Mouse (Mus musculus) forebrain, embryonic 11.5 days (tissue): Measurements from ENCODE around the gene Fam222b. TPM values are rescaled to one million over a fixed set of nuclear protein-coding genes. Genes with fewer than 3 reads are reported as not detected.

ENCODE experiments used
- ATAC-seq: fragments of 200-750 bp; cut with Nextera tagmentation; replicated peaks from 2 replicates; pipeline ENCODE4 v1.8.0; 2017; ENCODE audit warnings: moderate TSS enrichment; ENCODE audit not compliant: low FRiP score
- DNase-seq: peaks from one replicate; pipeline ENCODE4 v3.0.0-alpha.2; 2017; ENCODE audit warnings: low spot score
- H3K27ac ChIP-seq: fragments of 300-500 bp; sonication (generic); 2 replicates; pipeline ENCODE4 v1.5.1; 2014; ENCODE audit warnings: low read depth, low read length
- H3K27me3 ChIP-seq: fragments of 300-500 bp; sonication (generic); 2 replicates; pipeline ENCODE4 v1.6.1; 2014; ENCODE audit warnings: mild to moderate bottlenecking, low read length, mixed read lengths; ENCODE audit not compliant: control insufficient read depth, insufficient read depth
- H3K36me3 ChIP-seq: fragments of 300-500 bp; sonication (generic); 2 replicates; pipeline ENCODE4 v1.6.1; 2014; ENCODE audit warnings: mild to moderate bottlenecking, low read length, moderate library complexity, mixed read lengths; ENCODE audit not compliant: control insufficient read depth, insufficient read depth
- H3K4me1 ChIP-seq: fragments of 300-500 bp; sonication (generic); replicated peaks from 2 replicates; pipeline ENCODE4 v1.6.1; 2014; ENCODE audit warnings: low read length, mixed read lengths; ENCODE audit not compliant: control insufficient read depth, insufficient read depth
- H3K4me2 ChIP-seq: fragments of 300-500 bp; sonication (generic); 2 replicates; pipeline ENCODE4 v1.6.1; 2014; ENCODE audit warnings: low read depth, mild to moderate bottlenecking, low read length, moderate library complexity, mixed read lengths; ENCODE audit not compliant: severe bottlenecking
- H3K4me3 ChIP-seq: fragments of 300-500 bp; sonication (generic); 2 replicates; pipeline ENCODE4 v1.5.1; 2014; ENCODE audit warnings: low read depth, low read length
- H3K9ac ChIP-seq: fragments of 300-500 bp; sonication (generic); 2 replicates; pipeline ENCODE4 v1.6.1; 2014; ENCODE audit warnings: low read length
- H3K9me3 ChIP-seq: fragments of 300-500 bp; sonication (generic); 2 replicates; pipeline ENCODE4 v1.6.1; 2016; ENCODE audit warnings: low read length, mixed read lengths; ENCODE audit not compliant: control insufficient read depth
- WGBS: fragments of 180-500 bp; shearing (Covaris S2); extraction: QIAGEN DNeasy Blood & Tissue Kit; methylation state at CpG from one replicate; pipeline ENCODE4 v1.1.7; 2014; 5-methylcytosine and 5-hydroxymethylcytosine counted together
- polyA plus RNA-seq: library from polyadenylated mRNA; unstranded; fragments of >200 nt; fragmentation: Nextera tagmentation; extraction: Ambion mirVana; gene quantifications from 2 replicates; pipeline ENCODE4 v1.2.1, GENCODE M21; 2014

Fam222b gene
- polyA plus RNA-seq, 1 experiment from 2014 or later = 31.3 TPM

GRCm38 (mm10) chr11:78166161-78166560 is 71.7 kb downstream of the Fam222b start:
- H3K9ac ChIP-seq = peak overlapping the region; percentile 87
- H3K27ac ChIP-seq = no peak overlapping the region
- H3K4me2 ChIP-seq = peak overlapping the region; percentile 86
- H3K4me3 ChIP-seq = peak overlapping the region; percentile 99; the same call in 1 of the 2 replicates
- 44% methylated on average over 4 of the region's 4 CpGs for WGBS
- no peaks in the 10 kb centered on the region for H3K9me3 ChIP-seq
- 0 out of 2 replicates have a peak, but pooled peaks cover 2% of the 10 kb centered on the region for H3K27me3 ChIP-seq
- peaks cover 18% of the 10 kb centered on the region for H3K4me1 ChIP-seq
- ATAC-seq = no peak
- peaks cover 3% of the 10 kb centered on the region for H3K36me3 ChIP-seq
- DNase-seq = no peak

- H3K27ac ChIP-seq = no peak overlapping the region
- H3K27me3 ChIP-seq = 0 out of 2 replicates have a peak, but pooled peaks cover 2% of the 10 kb centered on the region
- no peak overlapping the region for H3K4me3 ChIP-seq
- no peaks in the 10 kb centered on the region for H3K9me3 ChIP-seq
- ATAC-seq = no peak
- H3K36me3 ChIP-seq = peaks cover 3% of the 10 kb centered on the region
- H3K4me2 ChIP-seq = no peak overlapping the region
- no peak for DNase-seq
- H3K4me1 ChIP-seq = peaks cover 18% of the 10 kb centered on the region
- no peak overlapping the region for H3K9ac ChIP-seq
- WGBS = 65% methylated on average over 6 of the region's 6 CpGs
Measured at GRCm38 (mm10) chr11:78166640-78167039, 72.2 kb downstream of the Fam222b start.

GRCm38 (mm10) chr11:78167257-78167959 is 72.9 kb downstream of the Fam222b start:
- WGBS = 87% methylated on average over 14 of the region's 14 CpGs
- no peak overlapping the region for H3K27ac ChIP-seq

GRCm38 (mm10) chr11:78168541-78169468 is 74.3 kb downstream of the Fam222b start:
- no peak overlapping the region for H3K4me3 ChIP-seq
- WGBS = 61% methylated on average over 19 of the region's 19 CpGs
- no peaks in the 10 kb centered on the region for H3K36me3 ChIP-seq
- H3K4me1 ChIP-seq = peaks cover 8% of the 10 kb centered on the region
- H3K9me3 ChIP-seq = no peaks in the 10 kb centered on the region
- no peak overlapping the region for H3K27ac ChIP-seq
- H3K27me3 ChIP-seq = 0 out of 2 replicates have a peak, but pooled peaks cover 2% of the 10 kb centered on the region
- no peak overlapping the region for H3K9ac ChIP-seq
- ATAC-seq = no peak
- no peak for DNase-seq
- no peak overlapping the region for H3K4me2 ChIP-seq

More at GRCm38 (mm10) chr11:78167257-78167959, 72.9 kb downstream of the Fam222b start:
- Histone ChIP-seq H3K4me1 (peaks cover 16% of the 10 kb centered on the region), H3K4me3 (no peak overlapping the region), H3K4me2 (no peak overlapping the region), H3K9ac (no peak overlapping the region), H3K36me3 (no peaks in the 10 kb centered on the region; the same call in 1 of the 2 replicates), H3K9me3 (no peaks in the 10 kb centered on the region), H3K27me3 (0 out of 2 replicates have a peak, but pooled peaks cover 2% of the 10 kb centered on the region)
- no peak for DNase-seq
- ATAC-seq = no peak

GRCm38 (mm10) chr11:78170306-78170705 is 75.8 kb downstream of the Fam222b start:
- H3K36me3 ChIP-seq = no peaks in the 10 kb centered on the region
- 95% methylated on average over 15 of the region's 15 CpGs for WGBS
- H3K27me3 ChIP-seq = 0 out of 2 replicates have a peak, but pooled peaks cover 2% of the 10 kb centered on the region
- no peak overlapping the region for H3K4me2 ChIP-seq
- no peaks in the 10 kb centered on the region for H3K9me3 ChIP-seq
- no peak overlapping the region for H3K4me3 ChIP-seq
- H3K9ac ChIP-seq = no peak overlapping the region
- peaks cover 8% of the 10 kb centered on the region for H3K4me1 ChIP-seq
- H3K27ac ChIP-seq = no peak overlapping the region
- DNase-seq = no peak
- no peak for ATAC-seq

GRCm38 (mm10) chr11:78171328-78171727 is 76.9 kb downstream of the Fam222b start:
- no peak overlapping the region for H3K4me2 ChIP-seq
- WGBS = 75% methylated on average over 4 of the region's 4 CpGs
- no peaks in the 10 kb centered on the region for H3K9me3 ChIP-seq
- H3K4me3 ChIP-seq = no peak overlapping the region
- H3K27ac ChIP-seq = no peak overlapping the region
- H3K4me1 ChIP-seq = no peaks in the 10 kb centered on the region
- H3K27me3 ChIP-seq = no peaks in the 10 kb centered on the region
- no peak for ATAC-seq
- no peak for DNase-seq
- no peaks in the 10 kb centered on the region for H3K36me3 ChIP-seq
- H3K9ac ChIP-seq = no peak overlapping the region

- 82% methylated on average over 16 of the region's 16 CpGs for WGBS
- Histone ChIP-seq H3K4me1 (peaks cover 4% of the 10 kb centered on the region; the same call in 1 of the 2 replicates), H3K4me3 (no peak overlapping the region), H3K36me3 (no peaks in the 10 kb centered on the region), H3K9ac (no peak overlapping the region), H3K9me3 (no peaks in the 10 kb centered on the region), H3K27ac (no peak overlapping the region), H3K4me2 (no peak overlapping the region), H3K27me3 (no peaks in the 10 kb centered on the region)
- DNase-seq (no peak), ATAC-seq (no peak)
Measured at GRCm38 (mm10) chr11:78172034-78172747, 77.7 kb downstream of the Fam222b start.

- WGBS = 86% methylated on average over 19 of the region's 19 CpGs
- no peaks in the 10 kb centered on the region for H3K9me3 ChIP-seq
- H3K27me3 ChIP-seq = no peaks in the 10 kb centered on the region
- H3K36me3 ChIP-seq = no peaks in the 10 kb centered on the region
- no peak overlapping the region for H3K4me3 ChIP-seq
- H3K4me1 ChIP-seq = peaks cover 9% of the 10 kb centered on the region; the same call in 1 of the 2 replicates
- ATAC-seq = no peak
- DNase-seq = no peak
- H3K9ac ChIP-seq = no peak overlapping the region
- H3K27ac ChIP-seq = no peak overlapping the region
- H3K4me2 ChIP-seq = no peak overlapping the region
Measured at GRCm38 (mm10) chr11:78172748-78173383, 78.4 kb downstream of the Fam222b start.
